Mouse (Mus musculus) lung, adult 2 months (tissue): ENCODE results near the gene Lrrc51. TPM values are rescaled to one million over a fixed set of nuclear protein-coding genes. Genes with fewer than 3 reads are reported as not detected.

Experiments
- DNase-seq: peaks from one replicate; pipeline ENCODE4 v3.0.0; 2022
- H3K4me1 ChIP-seq: fragments of 200-500 bp; 2 replicates; pipeline ENCODE4 v1.6.1; 2011; ENCODE audit warnings: low read length; ENCODE audit not compliant: control insufficient read depth, insufficient read depth
- H3K4me3 ChIP-seq: fragments of 200-500 bp; replicated peaks from 2 replicates; pipeline ENCODE3; 2011; ENCODE audit warnings: low read depth, mild to moderate bottlenecking, control low read depth, low read length; ENCODE audit errors: extremely low read depth
- CTCF ChIP-seq: fragments of 200-500 bp; IDR thresholded peaks from 2 replicates; pipeline ENCODE4 v1.5.1; 2011; ENCODE audit warnings: mild to moderate bottlenecking, low read length, control low read depth; ENCODE audit not compliant: insufficient read depth
- POLR2A ChIP-seq: fragments of 200-500 bp; IDR thresholded peaks from 2 replicates; pipeline ENCODE4 v1.6.1; 2011; ENCODE audit warnings: low read depth, mild to moderate bottlenecking, control low read depth, low read length, borderline replicate concordance; ENCODE audit errors: extremely low read depth
- WGBS: fragments of 180-500 bp; shearing (Covaris S2); methylation state at CpG from one replicate; pipeline ENCODE4 v1.1.7; 2018; 5-methylcytosine and 5-hydroxymethylcytosine counted together
- polyA plus RNA-seq: library from polyadenylated mRNA; depleted of rRNA; stranded (reverse); fragments of >200 nt; gene quantifications from 2 replicates; pipeline ENCODE4 v1.2.3, GENCODE M21; 2012; rRNA removed

Lrrc51 gene
- polyA plus RNA-seq: 28.9 and 36.5 TPM in 2 replicates

- peak; percentile 97 for DNase-seq
- H3K4me3 ChIP-seq: peak within 1 kb of the TSS; percentile 87
- H3K4me1 ChIP-seq: no peaks in the 10 kb centered on the region; the same call in 1 of the 2 replicates
- no peak for TF ChIP-seq CTCF
- TF ChIP-seq POLR2A: peak; percentile 84; the same call in 1 of the 2 replicates
- under 1% methylated on average over 40 of the region's 40 CpGs for WGBS
These were observed at the start of gene Lrrc51, which contains the start of gene Numa1 for GRCm38 (mm10) chr7:101933751-101934240. Gene Lrrc51 (minus strand): TSS chr7:101933895. Gene Numa1 (plus strand): TSS chr7:101934111.

DNA sequence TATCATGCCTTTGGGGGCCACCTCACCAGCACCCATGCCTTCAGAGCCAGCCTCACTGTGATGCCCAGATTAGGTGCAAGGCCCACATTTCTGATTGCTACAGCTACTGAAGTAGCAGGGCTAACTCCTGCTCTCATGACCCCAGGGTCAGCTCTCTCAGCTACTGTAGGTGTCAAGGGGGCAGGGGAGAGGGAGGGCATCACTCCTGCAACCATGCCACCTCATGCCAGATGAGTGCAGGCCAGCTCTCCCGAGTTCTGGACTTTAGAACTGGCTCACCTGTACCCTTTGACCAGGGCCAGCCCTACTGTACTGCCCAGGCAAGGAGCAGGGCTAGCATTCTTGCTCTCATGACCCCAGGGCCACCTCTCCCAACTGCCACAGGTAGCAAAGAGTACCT, 49.0 kb upstream of the Lrrc51 start:
- Histone ChIP-seq H3K4me1 (no peaks in the 10 kb centered on the region), H3K4me3 (no peak overlapping the region)
- DNase-seq: no peak
- 70% methylated on average over 1 of the region's 1 CpGs for WGBS
- TF ChIP-seq POLR2A: no peak
- no peak for TF ChIP-seq CTCF

DNA sequence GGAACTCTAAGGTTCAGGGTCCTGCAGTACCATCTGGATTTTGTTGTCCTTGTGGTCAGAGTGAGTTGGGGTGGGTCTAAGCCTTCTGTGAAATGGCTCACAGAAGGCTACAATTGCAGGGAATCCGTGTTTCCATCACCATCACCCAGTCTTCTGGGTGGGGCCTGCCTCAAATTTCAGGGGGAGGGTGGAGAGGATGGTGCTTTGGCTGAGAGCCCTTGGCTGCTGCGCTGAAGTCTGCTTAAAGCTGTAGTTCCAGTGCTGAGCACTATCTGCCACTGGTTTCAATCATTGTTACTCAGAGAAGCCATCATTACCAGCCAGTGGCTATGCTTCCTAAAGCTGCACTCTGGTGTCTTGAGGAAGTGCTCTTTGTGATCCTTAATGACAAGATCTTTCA, 40.8 kb upstream of the Lrrc51 start:
- DNase-seq: no peak

GRCm38 (mm10) chr7:101973730-101974129, 40.0 kb upstream of the Lrrc51 start:
- WGBS: 45% methylated on average over 3 of the region's 3 CpGs
- Histone ChIP-seq H3K4me3 (no peak overlapping the region), H3K4me1 (peaks cover 8% of the 10 kb centered on the region)
- DNase-seq: no peak
- TF ChIP-seq CTCF: no peak
- TF ChIP-seq POLR2A: no peak

More for the DNA sequence above, 40.8 kb upstream of the Lrrc51 start:
- no peak overlapping the region for H3K4me3 ChIP-seq
- no peak for TF ChIP-seq POLR2A
- TF ChIP-seq CTCF: no peak
- H3K4me1 ChIP-seq: peaks cover 8% of the 10 kb centered on the region
- WGBS: 8% methylated on average over 2 of the region's 2 CpGs

DNA sequence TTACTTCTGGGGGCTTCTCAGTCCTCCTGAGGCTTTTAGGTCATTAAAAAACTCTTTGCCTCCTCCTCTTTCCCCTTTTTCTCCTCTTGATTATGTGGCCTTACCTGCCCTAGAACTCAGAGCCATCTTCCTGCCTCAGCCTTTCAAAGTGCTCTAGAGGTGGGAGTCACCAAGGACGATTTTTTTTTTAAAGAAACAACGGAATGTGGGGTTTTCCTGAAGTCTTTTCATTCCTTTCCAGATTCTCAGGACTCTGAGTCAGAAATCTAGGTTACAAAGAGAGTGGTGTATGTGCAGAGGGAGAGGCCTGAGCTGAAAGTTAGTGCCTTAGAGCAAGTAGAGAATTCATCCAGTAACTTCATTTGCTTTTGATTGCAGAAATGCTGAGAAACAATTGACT, 38.0 kb upstream of the Lrrc51 start:
- Histone ChIP-seq H3K4me3 (no peak overlapping the region), H3K4me1 (peaks cover 8% of the 10 kb centered on the region)
- no peak for TF ChIP-seq CTCF
- TF ChIP-seq POLR2A: no peak
- no peak for DNase-seq
- 15% methylated on average over 2 of the region's 2 CpGs for WGBS

- DNase-seq: peak; percentile 76
- H3K4me1 ChIP-seq: peaks cover 8% of the 10 kb centered on the region
- WGBS: under 1% methylated on average over 19 of the region's 19 CpGs
- peak; percentile 50; the same call in 1 of the 2 replicates for TF ChIP-seq POLR2A
- TF ChIP-seq CTCF: no peak
- H3K4me3 ChIP-seq: peak overlapping the region; percentile 90
These were observed 37.2 kb upstream of the Lrrc51 start for GRCm38 (mm10) chr7:101970821-101971461.

GRCm38 (mm10) chr7:101970429-101970775, 36.7 kb upstream of the Lrrc51 start:
- peak; percentile 86 for DNase-seq
- WGBS: 0% methylated on average over 17 of the region's 17 CpGs
- peaks cover 8% of the 10 kb centered on the region for H3K4me1 ChIP-seq
- peak overlapping the region; percentile 90 for H3K4me3 ChIP-seq
- TF ChIP-seq CTCF (no peak), POLR2A (peak; percentile 46; the same call in 1 of the 2 replicates)

DNA sequence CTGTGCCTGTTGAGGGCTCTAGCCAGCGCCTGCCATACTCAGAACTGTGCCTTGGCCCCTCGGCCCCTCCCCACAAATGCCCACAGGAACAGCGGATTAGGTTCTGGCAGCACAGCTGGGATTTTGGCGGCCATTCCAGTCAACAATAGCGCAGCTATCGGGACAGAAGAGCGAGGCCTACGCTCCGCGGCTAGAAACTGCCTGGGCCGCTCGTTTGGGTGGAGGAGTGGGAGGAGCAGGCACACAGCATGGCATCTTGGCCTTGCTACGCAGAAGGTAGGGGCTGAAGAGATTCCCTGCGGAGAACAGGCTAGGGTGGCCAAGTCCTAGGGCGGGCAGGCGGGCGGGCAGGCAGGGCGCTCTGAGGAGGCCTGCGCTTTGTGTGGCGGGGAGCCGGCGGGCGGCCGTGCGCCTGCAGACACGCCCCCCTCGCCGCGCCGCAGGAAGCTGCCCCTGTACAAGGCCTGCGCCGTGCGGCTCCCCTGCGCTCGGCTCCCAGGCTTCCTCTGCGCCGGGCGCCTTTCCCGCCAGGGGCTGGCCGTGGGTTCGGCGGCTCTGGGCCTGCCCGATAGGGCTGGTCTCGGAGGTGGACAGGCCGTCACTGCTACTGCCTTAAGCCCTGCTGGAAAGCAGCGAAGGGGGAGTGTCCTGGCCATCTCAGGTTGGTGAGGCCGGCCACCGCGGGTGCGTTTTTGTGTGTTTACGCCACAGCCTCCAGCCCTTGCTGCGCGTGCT, 36.2 kb upstream of the Lrrc51 start:
- H3K4me1 ChIP-seq: peaks cover 4% of the 10 kb centered on the region; the same call in 1 of the 2 replicates
- peak overlapping the region; percentile 90 for H3K4me3 ChIP-seq
- TF ChIP-seq CTCF (no peak), POLR2A (peak; percentile 60; the same call in 1 of the 2 replicates)
- DNase-seq: peak; percentile 87
- under 1% methylated on average over 53 of the region's 53 CpGs for WGBS

- 49% methylated on average over 2 of the region's 2 CpGs for WGBS
- Histone ChIP-seq H3K4me3 (no peak overlapping the region), H3K4me1 (peaks cover 2% of the 10 kb centered on the region; the same call in 1 of the 2 replicates)
- DNase-seq: no peak
- TF ChIP-seq POLR2A: no peak
- TF ChIP-seq CTCF: no peak
These were observed 35.1 kb upstream of the Lrrc51 start for GRCm38 (mm10) chr7:101968751-101969150.
